Mouse (Mus musculus) retina, postnatal 7 days (tissue): ENCODE measurements at regions not wholly inside any gene's neighbourhood (a gene's known extent, or its start where the extent isn't known, plus 50 kb on each side); places are given as distances from the start of the nearest gene placed in this dataset.

ENCODE experiments used
- DNase-seq: peaks from one replicate; pipeline ENCODE4 v3.0.0-alpha.2; 2012; ENCODE audit warnings: low read depth, low spot score

DNA sequence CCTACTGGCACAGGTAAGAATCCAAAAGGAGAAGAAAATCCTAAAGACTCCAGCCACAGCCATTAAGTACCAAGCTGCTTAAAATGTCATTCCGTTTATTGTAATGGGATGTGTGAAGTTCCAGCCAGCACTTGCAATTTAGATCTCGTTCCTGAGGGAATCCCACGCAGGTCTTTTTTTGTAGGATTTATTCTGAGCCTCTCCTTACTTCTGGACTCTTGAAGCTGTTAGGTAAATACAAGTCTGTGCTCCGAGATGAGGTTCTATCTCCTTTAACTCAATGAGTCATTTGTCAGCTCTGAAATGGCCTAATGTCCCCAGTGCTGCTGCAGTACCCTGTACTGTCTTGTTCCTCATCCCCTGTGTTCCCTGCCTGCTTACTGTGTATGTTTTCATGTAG lies 94.9 kb upstream of the Eef1e1 start:
- no peak for DNase-seq

DNA sequence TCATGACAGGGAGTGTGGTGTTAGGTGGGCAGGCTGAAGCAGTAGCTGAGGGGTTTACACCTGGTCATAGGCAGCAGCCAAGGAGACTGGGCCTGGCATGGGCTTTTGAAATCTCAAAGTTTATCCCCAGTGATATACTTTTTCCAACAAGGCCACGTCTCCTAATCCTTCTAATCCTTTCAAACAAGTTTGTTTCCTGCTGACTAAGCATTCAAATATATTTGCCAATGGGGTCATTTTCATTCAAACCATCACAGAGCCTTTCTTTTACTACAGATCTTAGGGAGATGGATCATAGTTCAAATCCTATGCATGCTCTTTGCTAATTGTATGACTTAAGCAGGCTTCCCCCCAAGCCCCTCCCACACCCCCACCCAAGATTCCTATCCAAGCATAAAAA lies 93.0 kb upstream of the Eef1e1 start:
- no peak for DNase-seq

DNA sequence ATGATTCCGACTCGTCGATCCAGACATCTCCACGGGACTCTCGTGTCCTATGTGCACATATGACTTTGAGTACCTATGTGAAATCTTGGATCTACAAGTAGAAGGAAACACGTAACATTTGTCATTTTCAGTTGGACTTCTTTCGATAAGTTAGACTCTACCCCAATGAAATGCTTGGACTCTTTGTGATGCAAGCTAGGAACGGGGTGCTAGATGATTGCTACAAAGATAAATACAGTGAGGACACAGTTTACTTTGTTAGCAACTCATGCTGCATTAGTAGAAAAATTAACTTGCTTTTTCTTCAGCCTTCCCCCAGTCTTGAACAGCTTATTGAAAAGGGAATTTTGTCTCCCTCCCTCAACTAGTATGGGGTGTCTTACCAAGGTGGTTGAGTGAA lies 81.2 kb upstream of the Eef1e1 start:
- no peak for DNase-seq

DNA sequence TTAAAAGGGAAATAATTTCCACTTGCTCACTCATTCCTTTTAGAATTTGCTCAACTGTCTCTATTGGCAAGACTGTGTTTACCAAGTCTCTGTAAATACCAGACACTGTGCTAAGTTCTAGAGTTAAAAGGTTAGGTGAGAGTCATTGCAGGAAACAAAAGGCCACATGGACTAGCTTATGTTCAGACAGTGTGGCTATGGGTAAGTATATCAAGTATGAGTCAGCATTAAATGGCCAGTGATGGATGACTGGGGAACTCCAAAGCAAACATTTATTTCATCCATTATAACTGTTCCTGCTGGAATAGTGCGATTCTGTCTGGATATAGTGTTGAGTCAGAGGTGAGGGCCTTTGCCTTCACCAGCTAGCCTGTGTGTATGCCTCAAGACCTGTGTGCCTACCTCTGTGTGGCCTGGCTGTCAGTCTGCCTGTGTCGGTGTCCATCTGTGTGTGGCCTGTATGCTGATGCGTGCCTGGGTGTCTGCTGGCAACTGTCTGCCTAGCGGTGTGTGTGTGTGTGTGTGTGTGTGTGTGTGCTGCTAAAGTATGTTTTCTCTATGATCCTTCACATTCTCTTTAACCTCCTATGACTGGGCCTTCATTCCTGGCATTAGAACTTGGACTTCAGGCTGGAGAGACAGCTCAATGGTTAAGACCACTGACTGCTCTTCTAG lies 77.6 kb upstream of the Eef1e1 start:
- no peak for DNase-seq

DNA sequence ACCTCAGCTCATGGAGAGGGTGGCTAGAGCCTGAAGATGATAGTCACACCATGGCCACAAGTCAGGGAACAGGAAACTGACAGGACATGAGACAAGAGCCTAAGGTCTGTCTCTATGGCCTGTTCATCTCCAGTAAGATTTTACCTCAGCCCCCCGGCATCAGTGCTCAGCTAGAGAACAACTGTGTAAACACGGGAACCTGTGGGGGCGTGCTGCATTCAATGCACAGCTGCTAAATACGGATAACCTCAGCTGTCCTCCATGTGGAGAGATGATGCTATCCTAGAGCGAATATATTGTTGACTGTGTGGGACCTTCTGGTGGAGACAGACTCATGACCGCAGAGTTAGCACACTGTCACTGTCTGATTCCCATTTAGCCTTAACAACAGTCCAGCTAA lies 76.4 kb upstream of the Eef1e1 start:
- DNase-seq: no peak

DNA sequence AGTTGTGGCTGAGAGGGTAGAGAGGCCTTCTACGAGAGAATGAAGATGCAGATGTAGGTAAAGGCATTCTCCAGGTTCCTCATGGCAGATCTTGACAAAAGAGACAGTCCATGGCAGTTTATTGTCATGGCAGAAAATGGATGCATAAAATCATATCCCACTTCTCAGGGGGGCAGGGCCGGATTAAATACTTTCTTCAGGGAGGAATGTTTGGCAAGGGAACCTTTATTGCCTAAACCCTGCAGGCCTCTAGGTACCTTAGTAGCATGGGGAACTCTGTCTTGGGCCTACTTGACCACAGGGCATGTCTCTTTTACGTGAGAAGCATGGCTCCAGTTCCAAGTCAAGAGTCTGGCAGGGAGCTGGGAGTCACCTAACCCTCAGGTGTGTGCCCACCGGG lies 74.4 kb upstream of the Eef1e1 start:
- DNase-seq: no peak

DNA sequence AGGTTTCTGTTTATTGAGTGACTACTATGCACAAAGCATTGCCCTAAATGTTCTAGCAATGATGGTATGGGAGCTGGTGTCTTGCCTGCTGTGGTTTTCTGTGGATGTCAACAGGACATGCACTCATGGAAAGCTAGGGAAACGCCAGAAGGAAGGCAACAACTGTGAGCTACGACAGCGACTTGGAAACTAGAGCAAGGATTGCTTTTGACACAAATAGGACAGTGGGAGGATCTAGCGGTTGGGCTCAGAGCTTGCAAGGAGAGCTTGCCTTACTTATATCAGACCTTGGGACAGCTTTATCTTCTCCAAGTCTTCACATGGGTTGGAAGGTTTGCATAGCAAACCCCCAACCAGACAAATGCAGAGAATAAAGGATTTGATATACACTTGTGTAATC lies 66.6 kb upstream of the Eef1e1 start:
- DNase-seq: no peak

DNA sequence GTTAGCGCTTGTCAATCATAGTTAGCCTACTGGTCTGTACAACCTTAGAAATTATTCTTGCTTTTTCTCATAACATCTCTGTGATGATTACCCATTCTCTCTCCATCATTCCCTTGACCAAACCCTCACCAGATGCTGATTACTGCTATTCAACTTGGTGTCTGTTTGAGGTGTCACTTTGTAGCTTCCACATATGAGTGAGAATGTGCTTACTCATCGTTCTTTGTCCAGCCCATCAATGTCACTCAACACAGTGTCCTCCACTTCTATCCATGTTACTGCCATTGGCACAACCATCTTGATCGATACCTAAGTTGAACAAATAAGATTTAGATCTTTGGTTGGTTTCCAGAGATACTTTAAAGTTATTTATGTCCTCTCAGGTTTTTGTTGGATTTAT lies 62.3 kb upstream of the Eef1e1 start:
- DNase-seq: no peak

DNA sequence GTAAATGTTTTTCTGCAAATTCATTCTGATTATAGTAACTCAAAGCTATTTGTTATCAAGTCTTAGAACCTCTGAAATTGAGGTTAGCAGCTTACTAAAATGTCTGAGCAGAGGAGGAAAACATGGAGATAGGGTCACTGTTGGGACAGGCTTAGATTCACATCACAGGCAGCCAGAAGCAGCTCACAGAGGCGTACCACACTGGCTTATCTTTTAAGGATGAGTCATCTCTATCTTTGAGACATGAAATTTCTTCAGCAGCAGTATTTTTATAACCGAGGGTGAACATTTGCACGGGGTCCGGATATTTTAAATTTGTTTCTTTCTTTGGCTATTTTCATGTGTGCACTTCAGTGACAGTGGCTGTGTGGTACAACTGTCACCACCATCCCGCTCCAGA lies 56.0 kb upstream of the Eef1e1 start:
- DNase-seq: no peak
